Mouse (Mus musculus) liver, embryonic 16.5 days (tissue): ENCODE measurements around the gene Ust. TPM values are rescaled to one million over a fixed set of nuclear protein-coding genes. Genes with fewer than 3 reads are reported as not detected.

ENCODE experiments used
- ATAC-seq: fragments of 200-750 bp; cut with Nextera tagmentation; 2 replicates; pipeline ENCODE4 v1.8.0; 2017; ENCODE audit warnings: low read depth, mild to moderate bottlenecking, moderate number of reproducible peaks, moderate library complexity
- H3K27ac ChIP-seq: fragments of 300-500 bp; sonication (generic); 2 replicates; pipeline ENCODE4 v1.5.1; 2014; ENCODE audit warnings: mild to moderate bottlenecking, low read length
- H3K27me3 ChIP-seq: fragments of 300-500 bp; sonication (generic); 2 replicates; pipeline ENCODE4 v1.6.1; 2014; ENCODE audit warnings: low read depth, low read length, mixed read lengths; ENCODE audit not compliant: control insufficient read depth, insufficient read depth
- H3K36me3 ChIP-seq: fragments of 300-500 bp; sonication (generic); 2 replicates; pipeline ENCODE4 v1.6.1; 2014; ENCODE audit warnings: mild to moderate bottlenecking; ENCODE audit not compliant: control insufficient read depth, insufficient read depth
- H3K4me1 ChIP-seq: fragments of 300-500 bp; sonication (generic); 2 replicates; pipeline ENCODE4 v1.6.1; 2014; ENCODE audit warnings: low read depth, low read length, mixed read lengths; ENCODE audit not compliant: control insufficient read depth
- H3K4me2 ChIP-seq: fragments of 300-500 bp; sonication (generic); 2 replicates; pipeline ENCODE4 v1.6.1; 2014; ENCODE audit warnings: low read depth, low read length, mixed read lengths
- H3K4me3 ChIP-seq: fragments of 300-500 bp; sonication (generic); 2 replicates; pipeline ENCODE4 v1.5.1; 2014; ENCODE audit warnings: low read depth, mild to moderate bottlenecking, low read length
- H3K9ac ChIP-seq: fragments of 300-500 bp; sonication (generic); 2 replicates; pipeline ENCODE4 v1.6.1; 2014; ENCODE audit warnings: low read depth, low read length
- H3K9me3 ChIP-seq: fragments of 300-500 bp; sonication (generic); replicated peaks from 2 replicates; pipeline ENCODE4 v1.6.1; 2016; ENCODE audit warnings: low read length; ENCODE audit not compliant: control insufficient read depth
- WGBS: fragments of 180-500 bp; shearing (Covaris S2); extraction: QIAGEN DNeasy Blood & Tissue Kit; methylation state at CpG from one replicate; pipeline ENCODE4 v1.1.7; 2014; ENCODE audit not compliant: insufficient replicate concordance; 5-methylcytosine and 5-hydroxymethylcytosine counted together
- polyA plus RNA-seq: library from polyadenylated mRNA; unstranded; fragments of >200 nt; fragmentation: Nextera tagmentation; extraction: Ambion mirVana; gene quantifications from 2 replicates; pipeline ENCODE4 v1.2.1, GENCODE M21; 2015

Ust gene
- polyA plus RNA-seq, 1 experiment from 2014 or later = 0.48 TPM

GRCm38 (mm10) chr10:8236780-8237571, 281.6 kb downstream of the Ust start:
- no peak for ATAC-seq

GRCm38 (mm10) chr10:8233148-8233901, 285.3 kb downstream of the Ust start:
- Histone ChIP-seq H3K4me3 (no peak overlapping the region), H3K9me3 (no peaks in the 10 kb centered on the region), H3K4me2 (no peak overlapping the region), H3K27me3 (no peaks in the 10 kb centered on the region), H3K9ac (no peak overlapping the region), H3K4me1 (no peaks in the 10 kb centered on the region), H3K36me3 (no peaks in the 10 kb centered on the region), H3K27ac (no peak overlapping the region)
- ATAC-seq = no peak
- 65% methylated on average over 8 of the region's 8 CpGs for WGBS

More at GRCm38 (mm10) chr10:8236780-8237571, 281.6 kb downstream of the Ust start:
- no peaks in the 10 kb centered on the region for H3K36me3 ChIP-seq
- H3K4me2 ChIP-seq = no peak overlapping the region
- no peak overlapping the region for H3K27ac ChIP-seq
- WGBS = 75% methylated on average over 10 of the region's 10 CpGs
- no peaks in the 10 kb centered on the region for H3K27me3 ChIP-seq
- no peaks in the 10 kb centered on the region for H3K9me3 ChIP-seq
- H3K4me3 ChIP-seq = no peak overlapping the region
- no peak overlapping the region for H3K9ac ChIP-seq
- H3K4me1 ChIP-seq = no peaks in the 10 kb centered on the region

GRCm38 (mm10) chr10:8232535-8232934, 286.1 kb downstream of the Ust start:
- Histone ChIP-seq H3K27me3 (no peaks in the 10 kb centered on the region), H3K4me1 (no peaks in the 10 kb centered on the region), H3K9me3 (no peaks in the 10 kb centered on the region), H3K4me3 (no peak overlapping the region), H3K9ac (no peak overlapping the region), H3K36me3 (no peaks in the 10 kb centered on the region), H3K4me2 (no peak overlapping the region), H3K27ac (no peak overlapping the region)
- ATAC-seq = no peak
- 76% methylated on average over 6 of the region's 6 CpGs for WGBS

- H3K36me3 ChIP-seq = no peaks in the 10 kb centered on the region
- ATAC-seq = no peak
- whole genome bisulfite sequencing = 58% methylated on average over 3 of the region's 3 CpGs
- no peaks in the 10 kb centered on the region for H3K27me3 ChIP-seq
- no peak overlapping the region for H3K4me3 ChIP-seq
- H3K9me3 ChIP-seq = no peaks in the 10 kb centered on the region
- H3K4me2 ChIP-seq = no peak overlapping the region
- no peak overlapping the region for H3K27ac ChIP-seq
- no peak overlapping the region for H3K9ac ChIP-seq
- no peaks in the 10 kb centered on the region for H3K4me1 ChIP-seq
Measured at GRCm38 (mm10) chr10:8228375-8228743, 290.3 kb downstream of the Ust start.

- Histone ChIP-seq H3K36me3 (no peaks in the 10 kb centered on the region), H3K4me2 (no peak overlapping the region)
Measured at GRCm38 (mm10) chr10:8227705-8228374, 290.8 kb downstream of the Ust start.

GRCm38 (mm10) chr10:8226650-8227049, 292.0 kb downstream of the Ust start:
- Histone ChIP-seq H3K4me1 (no peaks in the 10 kb centered on the region), H3K27ac (no peak overlapping the region), H3K4me3 (no peak overlapping the region), H3K27me3 (no peaks in the 10 kb centered on the region), H3K36me3 (no peaks in the 10 kb centered on the region), H3K4me2 (no peak overlapping the region), H3K9ac (no peak overlapping the region), H3K9me3 (no peaks in the 10 kb centered on the region)
- ATAC-seq = peak; percentile 63
- 52% methylated on average over 3 of the region's 3 CpGs for WGBS

More at GRCm38 (mm10) chr10:8227705-8228374, 290.8 kb downstream of the Ust start:
- ATAC-seq = no peak
- Histone ChIP-seq H3K9me3 (no peaks in the 10 kb centered on the region), H3K9ac (no peak overlapping the region), H3K4me1 (no peaks in the 10 kb centered on the region), H3K27me3 (no peaks in the 10 kb centered on the region), H3K4me3 (no peak overlapping the region), H3K27ac (no peak overlapping the region)
- 61% methylated on average over 5 of the region's 5 CpGs for WGBS

GRCm38 (mm10) chr10:8224641-8225040, 294.0 kb downstream of the Ust start:
- 47% methylated on average over 2 of the region's 2 CpGs for WGBS
- Histone ChIP-seq H3K4me2 (no peak overlapping the region), H3K4me1 (no peaks in the 10 kb centered on the region), H3K9ac (no peak overlapping the region), H3K27me3 (no peaks in the 10 kb centered on the region), H3K27ac (no peak overlapping the region), H3K4me3 (no peak overlapping the region), H3K36me3 (no peaks in the 10 kb centered on the region), H3K9me3 (no peaks in the 10 kb centered on the region)
- no peak for ATAC-seq

- no peaks in the 10 kb centered on the region for H3K9me3 ChIP-seq
- 72% methylated on average over 8 of the region's 8 CpGs for WGBS
Measured at GRCm38 (mm10) chr10:8224046-8224445, 294.6 kb downstream of the Ust start.

More at GRCm38 (mm10) chr10:8224046-8224445, 294.6 kb downstream of the Ust start:
- Histone ChIP-seq H3K36me3 (no peaks in the 10 kb centered on the region), H3K4me1 (no peaks in the 10 kb centered on the region), H3K4me3 (no peak overlapping the region), H3K4me2 (no peak overlapping the region), H3K27ac (no peak overlapping the region), H3K9ac (no peak overlapping the region), H3K27me3 (no peaks in the 10 kb centered on the region)
- ATAC-seq = no peak
